Mouse (Mus musculus): ENCODE results near the gene Rgcc.

- TF ChIP-seq POLR2A (IDR thresholded peaks at IDR 0.05; ENCODE audit: low read depth, low read length) (no peak), CTCF (conservative IDR thresholded peaks at IDR 0.05; ENCODE audit: insufficient read depth, insufficient read length, low read depth, low read length) (no peak)
Measured at GRCm38 (mm10) chr14:79299796-79300195, 1.6 kb downstream of the Rgcc start.

Data from kidney, adult 2 months (tissue).